Mouse (Mus musculus) layer of hippocampus, adult 18-20 months (tissue): ENCODE measurements at regions not wholly inside any gene's neighbourhood (a gene's known extent, or its start where the extent isn't known, plus 50 kb on each side); places are given as distances from the start of the nearest gene placed in this dataset.

Source experiments
- DNase-seq, 2 experiments: peaks; one replicate each; pipeline ENCODE4 v3.0.0; 2022; ENCODE audit warnings: low spot score in 2 of 2

- DNase-seq: no peak
These were observed 95.5 kb upstream of the Mvb12b start for GRCm38 (mm10) chr2:33983112-33983748.

DNA sequence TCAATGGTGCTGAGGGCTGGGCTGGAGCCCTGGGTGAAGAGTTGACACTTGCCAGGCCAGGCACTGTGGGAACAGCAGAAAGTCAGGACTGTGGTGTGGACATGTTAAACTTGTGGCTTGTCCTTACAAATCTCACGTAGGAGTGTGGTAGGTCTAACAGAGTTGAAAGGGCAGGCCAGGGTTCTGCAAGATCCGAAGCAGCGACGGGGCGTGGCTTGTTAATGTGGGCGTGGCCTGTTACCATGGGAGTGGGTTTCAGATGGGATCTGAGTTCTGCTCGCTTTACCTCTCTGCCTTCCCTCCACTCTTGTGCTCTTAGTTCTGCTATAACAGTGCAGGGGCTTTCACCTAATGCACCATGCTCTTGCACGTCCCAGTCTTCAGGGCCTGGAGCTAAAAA, 94.2 kb upstream of the Mvb12b start:
- no peak for DNase-seq

DNA sequence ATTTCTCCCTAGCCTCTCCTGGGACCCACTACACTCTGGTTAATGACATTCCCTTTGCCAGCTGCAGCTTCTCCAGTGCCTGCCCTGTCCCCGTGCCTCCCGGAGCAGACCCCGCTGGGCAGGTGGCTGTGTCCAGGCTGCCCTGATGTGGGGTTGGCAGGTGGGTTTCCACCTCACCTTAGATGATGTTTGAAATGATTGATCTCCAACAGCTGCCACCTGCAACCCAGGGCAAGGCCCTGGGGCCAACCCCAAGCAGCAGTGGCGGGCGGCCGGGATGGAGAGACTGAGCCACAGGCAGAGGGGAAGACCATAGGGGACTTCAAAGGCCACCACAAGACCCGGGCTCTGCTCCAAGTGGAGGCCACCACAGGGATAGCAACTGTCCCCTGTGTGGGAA, 93.6 kb upstream of the Mvb12b start:
- no peak for DNase-seq

DNA sequence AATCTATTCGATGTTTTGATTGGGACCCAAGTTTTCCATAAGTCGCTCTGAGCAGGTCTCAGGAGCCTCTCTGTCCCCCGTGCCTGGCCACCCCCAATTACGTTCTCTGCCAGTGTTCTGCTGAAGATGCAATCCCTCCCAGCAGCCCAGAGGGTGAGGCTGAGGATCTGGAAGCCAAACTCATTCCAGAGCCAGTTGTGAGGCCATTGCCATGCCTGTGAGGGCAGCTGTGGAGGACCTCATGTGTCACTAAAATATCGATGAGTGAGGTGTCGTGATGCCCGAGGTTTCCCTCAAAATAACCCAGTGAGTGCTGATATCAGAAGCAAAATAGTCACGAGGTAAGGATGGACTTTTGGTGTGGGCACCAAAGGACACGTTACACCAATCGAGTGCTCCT, 93.1 kb upstream of the Mvb12b start:
- no peak for DNase-seq

GRCm38 (mm10) chr2:33979276-33979675, 91.5 kb upstream of the Mvb12b start:
- DNase-seq: no peak

- no peak for DNase-seq
These were observed 90.8 kb upstream of the Mvb12b start for GRCm38 (mm10) chr2:33978550-33978949.

DNA sequence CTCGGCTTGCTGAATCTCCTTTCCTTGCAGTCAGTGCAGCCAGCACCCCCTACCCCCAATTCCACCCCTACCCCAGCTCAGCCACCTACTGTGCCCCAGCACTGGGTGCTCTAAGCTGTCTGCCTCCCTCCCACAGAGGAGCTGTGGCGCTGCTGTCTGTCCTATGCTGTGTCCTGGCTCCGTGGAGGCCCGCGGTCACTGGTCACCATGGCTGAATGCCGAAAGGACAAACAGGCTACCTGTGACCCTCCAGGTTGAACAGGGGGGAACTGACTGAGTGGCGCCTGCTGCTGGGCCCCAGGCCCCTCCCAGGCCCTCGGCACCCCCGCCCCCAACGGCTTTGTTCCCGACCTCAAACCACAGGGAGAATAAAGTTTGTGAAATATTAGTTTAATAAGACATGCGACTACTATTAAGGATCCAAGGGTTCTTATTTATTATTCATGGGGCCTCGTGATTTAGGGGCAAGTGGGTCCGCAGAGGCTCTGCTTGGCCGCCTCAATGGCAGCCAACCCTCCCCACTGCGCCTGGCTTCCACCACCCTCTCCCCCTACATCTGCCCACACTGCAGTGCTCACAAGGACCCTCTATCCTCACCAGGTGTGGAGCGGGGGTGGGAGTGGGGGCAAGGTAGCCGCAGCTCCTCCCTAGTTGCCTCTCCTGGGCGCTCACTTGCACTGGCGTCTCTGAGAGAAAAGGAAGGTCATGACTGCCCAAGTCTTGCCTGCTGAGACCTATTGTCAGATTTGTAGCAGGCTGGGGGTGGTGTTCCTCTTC, 90.0 kb upstream of the Mvb12b start:
- no peak for DNase-seq

DNA sequence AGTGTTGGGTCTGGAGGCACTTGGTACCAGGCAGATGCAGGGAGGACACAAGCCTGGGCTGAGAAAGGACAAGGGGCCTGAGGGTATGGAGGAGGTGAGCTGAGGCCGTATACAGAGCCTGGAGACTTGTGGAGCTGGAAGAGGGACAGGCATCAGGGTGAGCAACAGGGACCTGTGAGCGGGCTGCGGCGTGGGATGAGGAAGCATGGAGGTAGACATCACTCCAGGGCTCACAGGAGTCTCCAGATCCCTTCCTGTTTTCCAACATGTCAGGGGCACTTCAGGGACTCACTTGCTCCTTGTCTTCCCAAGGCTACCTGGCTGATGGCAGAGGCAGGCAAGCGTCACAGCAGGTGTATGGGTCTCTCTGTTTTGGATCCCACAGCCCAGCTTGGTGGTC, 89.4 kb upstream of the Mvb12b start:
- DNase-seq: no peak

- DNase-seq: no peak
These were observed 88.4 kb upstream of the Mvb12b start for GRCm38 (mm10) chr2:33976183-33976582.

DNA sequence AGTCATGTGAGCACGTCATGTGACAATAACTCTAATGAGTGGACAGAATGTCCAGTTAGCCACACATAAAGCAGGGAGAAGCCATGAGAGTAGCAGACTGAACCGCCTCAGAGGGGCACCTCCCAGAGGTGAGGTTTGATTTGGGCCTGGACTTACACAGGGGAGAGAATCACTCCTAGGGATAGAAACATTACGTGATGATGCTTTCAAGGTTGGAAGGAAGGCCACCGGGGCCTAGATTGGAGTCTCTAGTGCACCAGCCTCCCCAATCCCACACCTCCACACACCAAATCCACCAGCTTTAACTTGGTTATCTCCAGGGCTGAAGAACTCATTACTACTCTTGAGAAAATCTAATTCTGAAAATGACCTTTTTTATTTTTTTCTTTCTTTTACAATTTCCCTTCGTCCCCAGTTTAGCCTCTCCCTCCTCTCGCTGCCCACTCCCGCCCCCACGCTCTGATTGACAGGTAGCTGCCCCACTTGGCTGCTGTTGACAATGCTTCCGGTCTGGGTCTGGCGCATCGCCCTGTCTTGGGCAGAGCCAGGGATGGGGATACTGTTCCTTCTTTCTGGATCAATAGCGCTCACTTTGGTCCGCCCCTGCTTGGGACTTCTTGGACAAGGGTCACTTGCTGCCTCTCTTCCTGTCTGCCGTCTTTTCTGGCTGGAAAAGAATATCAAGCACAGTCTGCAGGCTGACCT, 87.8 kb upstream of the Mvb12b start:
- no peak for DNase-seq

DNA sequence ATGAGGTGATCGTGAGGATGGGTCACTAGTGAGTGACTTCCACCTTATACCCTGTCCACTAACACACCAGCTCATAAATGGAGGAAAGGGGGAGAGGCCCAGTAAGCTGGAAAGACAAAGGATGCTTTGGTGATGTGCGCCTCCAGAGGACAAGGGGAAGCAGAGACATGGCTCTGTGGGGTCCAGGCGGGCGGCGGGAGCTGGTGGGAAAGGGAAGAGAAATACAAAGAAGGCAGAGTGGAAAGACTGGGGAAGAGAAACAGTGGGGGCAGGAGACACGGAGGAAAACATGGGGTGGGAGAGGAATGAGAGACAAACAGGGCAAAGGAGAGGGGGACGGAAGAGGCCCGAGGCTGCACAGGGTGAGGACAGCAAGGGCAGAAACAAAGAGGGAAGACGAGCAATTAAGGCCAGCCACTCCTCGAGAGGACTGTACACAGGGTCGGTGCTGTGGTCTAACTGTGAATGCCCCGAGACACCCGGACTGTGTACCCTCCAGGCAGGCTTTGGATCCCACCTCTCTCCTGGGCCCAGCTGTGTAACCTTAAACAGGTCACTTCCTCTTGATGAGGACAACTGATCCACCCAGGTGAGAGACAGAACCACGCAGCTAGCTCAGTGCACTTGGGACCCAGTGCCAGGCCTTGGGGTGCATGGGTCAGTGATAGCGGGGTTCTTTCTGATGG, 87.1 kb upstream of the Mvb12b start:
- DNase-seq: no peak

GRCm38 (mm10) chr2:33974031-33974430, 86.3 kb upstream of the Mvb12b start:
- no peak for DNase-seq

GRCm38 (mm10) chr2:33973213-33973834, 85.6 kb upstream of the Mvb12b start:
- DNase-seq: peak; percentile 77 to 88

DNA sequence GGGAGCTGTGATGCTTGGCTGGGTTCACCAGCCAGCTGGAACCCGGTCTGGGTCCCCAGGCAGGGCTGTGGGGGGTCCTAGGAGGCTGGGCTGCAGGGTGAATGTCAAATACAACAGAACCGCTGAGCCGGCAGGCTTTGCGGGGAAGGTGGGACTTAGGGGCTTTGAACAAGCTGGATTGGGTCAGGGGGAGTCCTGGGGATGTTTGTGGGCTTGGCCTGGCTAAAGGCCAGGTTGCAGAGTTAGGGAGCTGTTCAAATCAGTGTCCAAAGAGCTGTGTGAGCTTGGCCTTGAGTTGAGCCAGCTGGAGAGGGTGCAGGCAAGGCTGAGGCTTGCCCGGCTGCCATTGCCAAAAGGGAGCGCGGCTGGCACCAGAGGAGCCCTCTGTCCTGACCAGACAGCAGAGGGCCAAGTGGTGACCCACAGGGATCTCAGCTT, 79.3 kb upstream of the Mvb12b start:
- DNase-seq: peak in 1 of 2 experiments; percentile 44

- no peak for DNase-seq
These were observed 78.7 kb upstream of the Mvb12b start for GRCm38 (mm10) chr2:33966389-33966983.

DNA sequence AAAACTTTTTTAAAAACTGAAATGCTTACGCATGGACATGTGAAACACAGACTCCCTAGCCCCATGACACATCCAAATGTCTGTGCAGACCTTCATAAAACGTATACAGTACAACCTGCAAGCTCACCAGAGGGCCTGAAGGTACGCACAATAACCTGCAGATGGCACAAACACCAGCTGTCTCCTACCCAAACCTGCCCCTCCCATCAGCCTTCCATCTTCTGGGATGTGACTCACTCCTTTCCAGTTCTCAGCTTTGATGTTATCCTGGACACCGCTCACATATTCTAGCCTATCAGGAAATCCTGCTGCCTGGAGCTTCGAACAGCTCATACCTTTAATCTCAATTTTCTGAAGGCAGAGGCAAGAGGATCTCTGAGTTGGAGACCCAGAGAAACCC, 76.3 kb upstream of the Mvb12b start:
- no peak for DNase-seq

GRCm38 (mm10) chr2:33962355-33963037, 74.8 kb upstream of the Mvb12b start:
- no peak for DNase-seq

GRCm38 (mm10) chr2:33961566-33961965, 73.8 kb upstream of the Mvb12b start:
- DNase-seq: no peak

DNA sequence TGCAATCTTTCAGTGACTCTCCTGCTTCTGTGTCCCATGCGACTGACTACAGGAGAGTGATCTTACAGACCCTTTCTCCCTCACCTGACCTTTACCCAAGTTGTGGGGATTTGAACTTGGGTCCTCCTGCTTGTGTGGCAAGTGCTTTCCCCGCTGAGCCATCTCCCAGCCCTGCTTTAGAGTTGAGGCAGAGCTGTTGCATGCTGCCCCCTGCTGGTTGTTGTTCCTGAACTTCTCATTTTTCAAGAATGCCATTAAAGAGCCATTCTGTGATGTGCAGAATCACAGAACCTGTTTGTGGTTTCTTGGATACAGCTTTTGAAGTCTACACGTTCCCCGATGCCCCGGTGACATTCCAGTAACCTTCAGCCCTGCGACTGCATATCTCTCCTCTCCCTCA, 70.0 kb upstream of the Mvb12b start:
- peak in 1 of 2 experiments; percentile 51 for DNase-seq

- DNase-seq: no peak
These were observed 56.6 kb upstream of the Mvb12b start for GRCm38 (mm10) chr2:33944301-33944700.
